ENCODE assay signal across 7 mouse cellular contexts in genomic region chr12:21112453-21112857, GRCm38 (mm10).
DNase-seq lines count a peak whose midpoint lies in the region; ATAC-seq lines count a peak whose summit lies in the region.

No protein-coding gene starts in this region.

- H3K4me1 ChIP-seq in intestine, embryonic 14.5 days (replicated peaks; ENCODE audit: control insufficient read depth, insufficient read depth, low read length) = no peaks in the 10 kb centered on the region

- H3K9ac ChIP-seq in intestine, embryonic 14.5 days (ENCODE audit: low read length) = peak overlapping the region; percentile 65

- peak overlapping the region; percentile 61 for H3K4me2 ChIP-seq in intestine, embryonic 14.5 days (ENCODE audit: low read length)

- ATAC-seq in intestine, embryonic 14.5 days (replicated peaks; ENCODE audit: low FRiP score, low TSS enrichment, low read depth) = no peak
- ATAC-seq in megakaryocyte progenitor cell, adult 5-6 weeks (replicated peaks; ENCODE audit: poor library complexity) = peak; percentile 78

- no peaks in the 10 kb centered on the region for H3K27me3 ChIP-seq in intestine, embryonic 14.5 days (replicated peaks; ENCODE audit: control insufficient read depth, insufficient read depth, low read length)

- DNase-seq in adrenal gland, postnatal 14 days = peak; percentile 83
- DNase-seq in embryo, embryonic 11.5 days (ENCODE audit: low read depth, low spot score) = peak; percentile 53
- peak; percentile 35 for DNase-seq in gastrocnemius, postnatal 25 days
- DNase-seq in intestine, embryonic 14.5 days (ENCODE audit: low spot score) = peak; percentile 81
- DNase-seq in left cerebral cortex, postnatal 36 days (ENCODE audit: low spot score in 2 of 2) = peak; percentile 68 to 70
- peak; percentile 66 to 78 for DNase-seq in right cerebral cortex, postnatal 36 days (ENCODE audit: low spot score in 2 of 2)

- no peaks in the 10 kb centered on the region for H3K36me3 ChIP-seq in intestine, embryonic 14.5 days (ENCODE audit: control insufficient read depth, insufficient read depth, low read length)

- under 1% methylated on average over 17 of the region's 17 CpGs for WGBS in intestine, embryonic 14.5 days

- peak overlapping the region; percentile 64 for H3K4me3 ChIP-seq in intestine, embryonic 14.5 days (ENCODE audit: low read depth, low read length)

- H3K9me3 ChIP-seq in intestine, embryonic 14.5 days (ENCODE audit: control insufficient read depth, low read length) = no peaks in the 10 kb centered on the region

- intact Hi-C loops in left cerebral cortex, postnatal 36 days (cut with DNase I) = loop anchor here (5.0 to 10.0 kb wide), 3 partner anchors 52 to 172 kb away; partner anchors contain the start of genes Cpsf3 and Itgb1bp1

- H3K27ac ChIP-seq in intestine, embryonic 14.5 days (ENCODE audit: low read depth) = peak overlapping the region; percentile 64; the same call in 1 of the 2 replicates
